Mouse (Mus musculus): Measurements from ENCODE around the gene Filip1. TPM values are rescaled to one million over a fixed set of nuclear protein-coding genes. Genes with fewer than 3 reads are reported as not detected.

The Filip1 gene
- polyA plus RNA-seq, 1 experiment: 0.01 TPM

DNA sequence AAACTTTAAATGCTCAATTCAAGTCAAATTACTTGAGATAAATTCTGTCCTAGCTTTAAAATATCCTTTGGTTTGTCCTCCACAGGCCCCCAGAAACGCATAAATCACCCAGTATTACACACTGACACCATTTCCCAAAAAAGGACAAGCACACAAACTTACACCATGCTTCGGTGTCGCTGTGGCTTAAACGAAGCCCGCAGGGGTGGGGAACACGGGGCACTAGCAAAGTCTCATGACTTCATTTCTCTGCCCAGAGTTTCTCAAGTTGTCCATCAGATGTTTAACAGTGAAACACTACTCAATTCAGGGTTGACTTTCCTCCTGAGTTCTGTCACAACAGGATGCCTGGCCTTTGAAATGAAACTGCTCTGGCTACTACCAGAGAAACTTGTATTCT lies 41.0 kb downstream of the Filip1 start:
- Histone ChIP-seq H3K27me3 (ENCODE audit: control insufficient read depth, insufficient read depth, insufficient read length) (no peaks in the 10 kb centered on the region), H3ac (ENCODE audit: control insufficient read depth, insufficient read length, low read depth) (no peak overlapping the region), H3K79me2 (ENCODE audit: control insufficient read depth, insufficient read depth) (no peaks in the 10 kb centered on the region), H3K79me3 (ENCODE audit: low read depth) (no peaks in the 10 kb centered on the region), H3K36me3 (ENCODE audit: control insufficient read depth, insufficient read depth) (no peaks in the 10 kb centered on the region), H3K4me3 (ENCODE audit: insufficient read depth, poor library complexity, severe bottlenecking) (no peak overlapping the region)
- TF ChIP-seq FOSL1 (IDR thresholded peaks at IDR 0.05; ENCODE audit: insufficient read depth, low read length, poor library complexity, severe bottlenecking) (no peak), USF1 (IDR thresholded peaks at IDR 0.05; ENCODE audit: low read depth) (no peak), CEBPB (IDR thresholded peaks at IDR 0.05; ENCODE audit: low read depth) (no peak)

DNA sequence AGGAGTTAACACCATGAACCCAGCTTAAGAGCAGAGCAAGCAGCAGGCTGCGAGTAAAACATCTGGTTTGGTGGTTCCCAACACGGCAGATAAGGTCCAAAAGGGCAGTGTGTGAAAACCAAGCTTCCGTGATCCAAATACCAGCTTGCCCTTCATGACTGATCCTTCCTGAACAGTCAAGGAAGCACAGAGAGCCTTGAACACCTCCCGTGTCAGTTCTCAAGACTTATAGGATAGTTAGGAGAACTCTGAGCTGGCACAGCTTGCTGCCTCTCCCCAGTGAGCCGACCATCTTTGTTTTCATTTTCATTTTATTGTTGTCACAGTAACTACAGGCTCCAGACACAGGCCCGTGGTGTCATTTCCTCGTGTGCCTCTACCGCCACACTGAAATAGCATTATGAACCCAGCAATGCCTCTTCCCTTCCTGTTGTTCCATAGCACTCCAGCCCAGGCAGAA lies 42.0 kb downstream of the Filip1 start:
- Histone ChIP-seq H3K27me3 (ENCODE audit: control insufficient read depth, insufficient read depth, insufficient read length) (no peaks in the 10 kb centered on the region), H3K4me3 (ENCODE audit: insufficient read depth, poor library complexity, severe bottlenecking) (no peak overlapping the region), H3K36me3 (ENCODE audit: control insufficient read depth, insufficient read depth) (no peaks in the 10 kb centered on the region), H3ac (ENCODE audit: control insufficient read depth, insufficient read length, low read depth) (no peak overlapping the region), H3K79me2 (ENCODE audit: control insufficient read depth, insufficient read depth) (no peaks in the 10 kb centered on the region), H3K79me3 (ENCODE audit: low read depth) (no peaks in the 10 kb centered on the region)
- TF ChIP-seq FOSL1 (IDR thresholded peaks at IDR 0.05; ENCODE audit: insufficient read depth, low read length, poor library complexity, severe bottlenecking): no peak
- no peak for TF ChIP-seq CEBPB (IDR thresholded peaks at IDR 0.05; ENCODE audit: low read depth)
- no peak for TF ChIP-seq MYOG (IDR thresholded peaks at IDR 0.05; ENCODE audit: control insufficient read depth, extremely low read depth, insufficient read length)
- TF ChIP-seq CTCF (IDR thresholded peaks at IDR 0.05; ENCODE audit: control insufficient read depth, insufficient read depth, insufficient read length): no peak
- no peak for TF ChIP-seq USF1 (IDR thresholded peaks at IDR 0.05; ENCODE audit: low read depth)
- TF ChIP-seq MYOD1 (IDR thresholded peaks at IDR 0.05; ENCODE audit: control insufficient read depth, insufficient read length, low read depth): no peak

DNA sequence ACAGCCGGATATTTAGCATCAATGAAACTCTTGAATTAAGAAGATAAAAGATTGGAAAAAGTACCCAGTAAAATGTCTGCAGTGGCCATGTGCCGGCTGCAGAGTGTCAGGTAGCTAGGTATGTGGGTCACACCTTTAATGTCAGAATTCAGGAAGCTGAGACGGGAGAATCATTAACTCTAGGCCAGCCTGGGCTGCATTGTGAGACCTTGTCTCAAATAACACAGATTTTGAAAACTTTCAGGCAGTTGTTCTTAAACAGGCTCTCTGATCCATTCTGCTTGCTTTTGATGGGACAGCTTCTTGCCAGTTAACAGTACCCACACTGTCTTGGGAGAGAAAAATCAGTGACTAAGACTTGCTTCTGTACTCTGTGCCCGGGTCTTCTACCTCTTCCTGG lies 43.1 kb downstream of the Filip1 start:
- Histone ChIP-seq H3K79me2 (ENCODE audit: control insufficient read depth, insufficient read depth) (no peaks in the 10 kb centered on the region), H3K4me3 (ENCODE audit: insufficient read depth, poor library complexity, severe bottlenecking) (no peak overlapping the region), H3ac (ENCODE audit: control insufficient read depth, insufficient read length, low read depth) (no peak overlapping the region), H3K79me3 (ENCODE audit: low read depth) (no peaks in the 10 kb centered on the region), H3K36me3 (ENCODE audit: control insufficient read depth, insufficient read depth) (no peaks in the 10 kb centered on the region), H3K27me3 (ENCODE audit: control insufficient read depth, insufficient read depth, insufficient read length) (no peaks in the 10 kb centered on the region)
- TF ChIP-seq CTCF (IDR thresholded peaks at IDR 0.05; ENCODE audit: control insufficient read depth, insufficient read depth, insufficient read length): no peak
- no peak for TF ChIP-seq USF1 (IDR thresholded peaks at IDR 0.05; ENCODE audit: low read depth)
- no peak for TF ChIP-seq MAX (IDR thresholded peaks at IDR 0.05)
- no peak for TF ChIP-seq FOSL1 (IDR thresholded peaks at IDR 0.05; ENCODE audit: insufficient read depth, low read length, poor library complexity, severe bottlenecking)
- no peak for TF ChIP-seq CEBPB (IDR thresholded peaks at IDR 0.05; ENCODE audit: low read depth)
- no peak for TF ChIP-seq MYOD1 (IDR thresholded peaks at IDR 0.05; ENCODE audit: control insufficient read depth, insufficient read length, low read depth)
- no peak for TF ChIP-seq MYOG (IDR thresholded peaks at IDR 0.05; ENCODE audit: control insufficient read depth, extremely low read depth, insufficient read length)

DNA sequence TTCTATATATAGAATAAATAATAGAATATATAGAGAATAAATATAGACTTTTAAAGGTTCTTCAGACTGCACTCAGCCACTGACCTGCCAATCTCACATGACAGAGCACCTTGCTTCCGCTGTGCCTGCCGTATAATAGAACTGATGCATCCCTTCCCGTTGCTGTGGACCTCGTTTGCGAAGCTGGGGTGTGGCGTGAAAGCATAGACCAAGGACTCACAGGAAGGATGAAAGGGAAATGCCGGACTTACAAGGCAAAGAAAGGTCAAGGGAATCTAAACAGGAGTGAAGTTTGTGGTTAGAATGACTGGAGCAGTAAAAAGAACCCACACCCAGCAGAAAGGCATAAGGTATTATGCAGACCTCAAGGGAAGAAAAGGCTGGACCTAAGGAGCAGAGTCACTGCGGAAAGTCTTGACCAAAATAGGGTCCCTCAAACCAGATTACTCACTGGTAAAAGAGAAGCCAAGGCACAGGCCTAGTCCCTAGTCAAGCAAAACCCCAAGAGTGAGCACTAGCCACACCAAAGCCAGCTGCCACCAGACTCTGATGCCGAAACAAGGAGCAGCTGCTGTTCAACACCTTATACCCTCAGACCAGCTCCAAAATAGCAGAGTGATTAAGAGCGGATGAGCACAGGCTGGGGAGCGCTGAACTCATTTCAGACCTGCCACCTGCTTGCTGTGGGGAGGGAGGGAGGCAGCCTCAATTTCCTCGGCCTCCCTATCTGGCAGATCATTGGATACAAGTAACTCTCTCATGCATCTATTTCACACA lies 45.8 kb downstream of the Filip1 start:
- H3K79me2 ChIP-seq (ENCODE audit: control insufficient read depth, insufficient read depth): no peaks in the 10 kb centered on the region
- H3K4me3 ChIP-seq (ENCODE audit: insufficient read depth, poor library complexity, severe bottlenecking): no peak overlapping the region
- no peaks in the 10 kb centered on the region for H3K27me3 ChIP-seq (ENCODE audit: control insufficient read depth, insufficient read depth, insufficient read length)
- no peak overlapping the region for H3ac ChIP-seq (ENCODE audit: control insufficient read depth, insufficient read length, low read depth)
- TF ChIP-seq MYOG (IDR thresholded peaks at IDR 0.05; ENCODE audit: control insufficient read depth, extremely low read depth, insufficient read length) (no peak), CTCF (IDR thresholded peaks at IDR 0.05; ENCODE audit: control insufficient read depth, insufficient read depth, insufficient read length) (no peak), MAX (IDR thresholded peaks at IDR 0.05) (no peak), CEBPB (IDR thresholded peaks at IDR 0.05; ENCODE audit: low read depth) (no peak), FOSL1 (IDR thresholded peaks at IDR 0.05; ENCODE audit: insufficient read depth, low read length, poor library complexity, severe bottlenecking) (no peak), MYOD1 (IDR thresholded peaks at IDR 0.05; ENCODE audit: control insufficient read depth, insufficient read length, low read depth) (no peak), USF1 (IDR thresholded peaks at IDR 0.05; ENCODE audit: low read depth) (no peak)
- H3K36me3 ChIP-seq (ENCODE audit: control insufficient read depth, insufficient read depth): no peaks in the 10 kb centered on the region
- H3K79me3 ChIP-seq (ENCODE audit: low read depth): no peaks in the 10 kb centered on the region

DNA sequence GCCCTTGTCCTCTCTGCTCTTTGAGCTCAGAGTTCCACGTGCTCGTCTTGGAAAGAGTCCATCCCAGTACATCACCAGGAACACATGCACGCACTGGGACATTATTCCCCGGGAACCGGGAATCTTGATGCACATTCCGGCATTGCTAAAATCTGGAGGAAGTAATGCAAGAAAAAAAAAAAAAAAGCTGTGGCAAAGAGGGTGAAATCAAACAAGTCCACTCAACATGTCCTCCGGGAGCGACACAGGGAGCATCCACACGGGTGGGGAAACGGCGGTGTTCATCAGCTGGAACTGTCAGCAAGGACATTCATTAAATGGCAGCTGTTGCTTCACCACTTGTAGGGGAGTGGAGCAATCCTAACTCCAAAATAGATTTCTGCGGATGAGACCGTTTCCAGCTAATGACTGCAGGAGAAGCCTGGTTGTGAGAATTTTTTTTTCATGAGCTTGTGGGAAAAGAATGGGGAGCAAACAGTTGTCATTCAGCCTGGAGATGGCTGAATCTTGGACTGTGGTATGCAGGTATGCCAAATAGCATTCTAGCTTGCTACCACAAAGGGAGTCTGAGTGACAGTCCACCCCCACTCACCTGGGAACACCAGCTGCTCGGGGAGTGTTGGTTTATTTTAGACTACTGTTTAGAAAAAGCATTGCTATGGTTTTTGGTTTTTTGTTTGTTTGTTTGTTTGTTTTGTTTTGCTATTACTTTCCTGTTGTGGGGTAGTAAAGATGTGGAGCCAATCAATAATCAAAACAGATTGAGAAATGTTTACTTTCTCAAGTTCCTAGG lies 46.9 kb downstream of the Filip1 start:
- Histone ChIP-seq H3K27me3 (ENCODE audit: control insufficient read depth, insufficient read depth, insufficient read length) (no peaks in the 10 kb centered on the region), H3K79me3 (ENCODE audit: low read depth) (no peaks in the 10 kb centered on the region), H3K79me2 (ENCODE audit: control insufficient read depth, insufficient read depth) (no peaks in the 10 kb centered on the region), H3K4me3 (ENCODE audit: insufficient read depth, poor library complexity, severe bottlenecking) (no peak overlapping the region), H3ac (ENCODE audit: control insufficient read depth, insufficient read length, low read depth) (no peak overlapping the region), H3K36me3 (ENCODE audit: control insufficient read depth, insufficient read depth) (no peaks in the 10 kb centered on the region)
- TF ChIP-seq MYOD1 (IDR thresholded peaks at IDR 0.05; ENCODE audit: control insufficient read depth, insufficient read length, low read depth) (no peak), CEBPB (IDR thresholded peaks at IDR 0.05; ENCODE audit: low read depth) (no peak), MAX (IDR thresholded peaks at IDR 0.05) (no peak), MYOG (IDR thresholded peaks at IDR 0.05; ENCODE audit: control insufficient read depth, extremely low read depth, insufficient read length) (no peak), CTCF (IDR thresholded peaks at IDR 0.05; ENCODE audit: control insufficient read depth, insufficient read depth, insufficient read length) (no peak), USF1 (IDR thresholded peaks at IDR 0.05; ENCODE audit: low read depth) (no peak), FOSL1 (IDR thresholded peaks at IDR 0.05; ENCODE audit: insufficient read depth, low read length, poor library complexity, severe bottlenecking) (no peak)

Measured in C2C12 (cell line).